Mouse (Mus musculus) forebrain, embryonic 12.5 days (tissue): Measurements from ENCODE around the gene Usp54. TPM values are rescaled to one million over a fixed set of nuclear protein-coding genes. Genes with fewer than 3 reads are reported as not detected.

Experiments
- ATAC-seq: fragments of 200-750 bp; cut with Nextera tagmentation; 2 replicates; pipeline ENCODE4 v1.8.0; 2017; ENCODE audit warnings: moderate TSS enrichment; ENCODE audit not compliant: low FRiP score
- H3K27ac ChIP-seq: fragments of 300-500 bp; sonication (generic); 2 replicates; pipeline ENCODE4 v1.5.1; 2016; ENCODE audit warnings: mild to moderate bottlenecking
- H3K27me3 ChIP-seq: fragments of 300-500 bp; sonication (generic); 2 replicates; pipeline ENCODE4 v1.6.1; 2016; ENCODE audit warnings: mild to moderate bottlenecking
- H3K36me3 ChIP-seq: fragments of 300-500 bp; sonication (generic); replicated peaks from 2 replicates; pipeline ENCODE4 v1.6.1; 2016; ENCODE audit warnings: mild to moderate bottlenecking
- H3K4me1 ChIP-seq: fragments of 300-500 bp; sonication (generic); 2 replicates; pipeline ENCODE4 v1.6.1; 2016
- H3K4me2 ChIP-seq: fragments of 300-500 bp; sonication (generic); 2 replicates; pipeline ENCODE4 v1.6.1; 2016; ENCODE audit warnings: mild to moderate bottlenecking, moderate library complexity
- H3K4me3 ChIP-seq: fragments of 300-500 bp; sonication (generic); replicated peaks from 2 replicates; pipeline ENCODE4 v1.5.1; 2016; ENCODE audit warnings: mild to moderate bottlenecking
- H3K9ac ChIP-seq: fragments of 300-500 bp; sonication (generic); 2 replicates; pipeline ENCODE4 v1.6.1; 2016; ENCODE audit warnings: mild to moderate bottlenecking
- H3K9me3 ChIP-seq: fragments of 300-500 bp; sonication (generic); 2 replicates; pipeline ENCODE4 v1.6.1; 2016
- WGBS: fragments of 180-500 bp; shearing (Covaris S2); methylation state at CpG from one replicate; pipeline ENCODE4 v1.1.7; 2016; 5-methylcytosine and 5-hydroxymethylcytosine counted together
- polyA plus RNA-seq: library from polyadenylated mRNA; unstranded; fragments of >200 nt; fragmentation: Nextera tagmentation; extraction: Ambion mirVana; gene quantifications from 2 replicates; pipeline ENCODE4 v1.2.1, GENCODE M21; 2016

The Usp54 gene
- polyA plus RNA-seq, 1 experiment from 2014 or later = 15.8 TPM

DNA sequence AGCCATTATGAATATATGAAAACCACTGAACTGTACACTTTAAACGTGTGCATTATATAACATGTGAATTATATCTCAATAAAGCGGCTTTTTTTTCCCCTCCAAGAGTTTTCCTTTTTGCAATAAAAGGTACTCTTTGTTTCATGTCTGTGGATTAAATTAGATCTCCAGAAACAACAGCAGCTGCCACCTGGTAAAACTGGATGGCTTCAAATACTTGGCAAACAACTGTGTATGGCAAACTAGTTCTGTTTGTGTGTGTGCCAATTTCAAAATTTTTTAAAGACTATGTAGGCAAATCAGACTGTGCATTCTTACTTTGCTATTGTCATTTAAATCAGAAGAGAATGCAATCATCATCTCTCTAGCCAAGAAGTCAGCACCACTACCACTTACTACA is 19.0 kb downstream of the Usp54 start:
- 91% methylated on average over 2 of the region's 2 CpGs for WGBS
- Histone ChIP-seq H3K27me3 (no peaks in the 10 kb centered on the region), H3K4me1 (0 out of 2 replicates have a peak, but pooled peaks cover 1% of the 10 kb centered on the region), H3K27ac (no peak overlapping the region), H3K4me3 (no peak overlapping the region), H3K36me3 (no peaks in the 10 kb centered on the region), H3K9me3 (no peaks in the 10 kb centered on the region), H3K4me2 (no peak overlapping the region), H3K9ac (no peak overlapping the region)
- no peak for ATAC-seq

DNA sequence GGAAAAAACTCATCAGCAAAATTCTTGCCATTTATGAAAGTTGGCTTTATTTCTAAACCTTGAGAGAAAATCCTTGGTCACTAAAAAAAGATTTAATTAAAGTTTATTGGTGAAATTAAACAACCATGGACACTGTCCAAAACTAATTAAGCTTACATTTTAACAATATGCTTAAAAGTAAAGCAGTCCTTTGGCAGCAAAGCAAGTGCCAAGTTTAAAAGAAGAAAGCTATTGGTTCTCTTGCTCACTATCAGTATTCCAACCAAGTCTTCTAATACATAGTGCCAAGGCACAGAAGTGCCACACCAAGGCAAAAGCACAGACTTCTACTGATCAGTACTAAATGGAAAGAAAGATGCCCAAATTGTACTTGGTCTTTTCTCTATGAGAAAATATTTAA is 21.7 kb downstream of the Usp54 start:
- ATAC-seq = no peak
- no peaks in the 10 kb centered on the region for H3K9me3 ChIP-seq
- H3K9ac ChIP-seq = no peak overlapping the region
- H3K36me3 ChIP-seq = no peaks in the 10 kb centered on the region
- H3K4me2 ChIP-seq = no peak overlapping the region
- H3K4me3 ChIP-seq = no peak overlapping the region
- H3K27me3 ChIP-seq = no peaks in the 10 kb centered on the region
- 0 out of 2 replicates have a peak, but pooled peaks cover 6% of the 10 kb centered on the region for H3K4me1 ChIP-seq
- no peak overlapping the region for H3K27ac ChIP-seq

DNA sequence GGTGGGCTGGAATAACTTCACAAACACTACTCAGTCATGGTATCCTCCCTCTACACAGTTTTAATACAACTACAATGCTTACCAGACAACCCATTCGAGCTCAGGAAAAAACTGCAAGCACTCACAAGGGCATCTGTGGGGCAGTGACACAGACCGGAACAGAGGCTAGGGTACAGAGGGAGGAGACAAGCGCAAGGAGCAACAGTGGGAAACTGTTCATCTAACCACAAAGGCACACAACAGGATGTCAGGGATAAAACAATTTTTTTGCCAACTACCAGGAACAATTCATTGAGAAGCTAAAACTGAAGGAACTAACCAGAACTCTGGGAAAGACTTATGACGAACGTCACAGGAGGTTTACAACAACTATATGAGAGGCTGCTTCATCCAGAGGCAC is 22.7 kb downstream of the Usp54 start:
- Histone ChIP-seq H3K27me3 (no peaks in the 10 kb centered on the region), H3K27ac (no peak overlapping the region), H3K4me1 (0 out of 2 replicates have a peak, but pooled peaks cover 6% of the 10 kb centered on the region), H3K4me2 (no peak overlapping the region), H3K36me3 (no peaks in the 10 kb centered on the region), H3K9me3 (no peaks in the 10 kb centered on the region), H3K9ac (no peak overlapping the region), H3K4me3 (no peak overlapping the region)
- WGBS = 85% methylated on average over 5 of the region's 5 CpGs
- ATAC-seq = no peak

DNA sequence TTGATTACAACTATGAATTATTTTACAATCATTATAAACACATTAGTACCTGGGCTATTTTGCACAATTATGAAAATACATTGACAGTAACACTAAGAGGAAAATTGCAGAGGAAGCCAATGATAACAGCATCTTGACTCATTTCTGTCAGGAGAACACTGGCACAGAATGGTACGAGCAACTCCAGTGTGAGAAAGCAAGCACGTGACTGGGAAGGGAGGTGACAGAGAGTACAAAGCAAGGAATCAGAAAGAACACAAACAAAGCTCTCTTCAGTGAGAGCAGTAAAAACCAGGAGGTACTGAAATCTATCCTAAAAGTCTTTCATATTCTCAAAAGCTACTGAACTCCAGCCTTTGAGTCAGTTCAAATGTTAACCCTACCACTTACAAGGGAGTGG is 24.4 kb downstream of the Usp54 start:
- Histone ChIP-seq H3K27me3 (no peaks in the 10 kb centered on the region), H3K4me2 (no peak overlapping the region), H3K27ac (no peak overlapping the region), H3K36me3 (no peaks in the 10 kb centered on the region), H3K9ac (no peak overlapping the region), H3K4me3 (no peak overlapping the region), H3K9me3 (no peaks in the 10 kb centered on the region), H3K4me1 (0 out of 2 replicates have a peak, but pooled peaks cover 6% of the 10 kb centered on the region)
- 30% methylated on average over 2 of the region's 2 CpGs for WGBS
- no peak for ATAC-seq

GRCm38 (mm10) chr14:20615075-20615474 is 25.8 kb downstream of the Usp54 start:
- 0 out of 2 replicates have a peak, but pooled peaks cover 6% of the 10 kb centered on the region for H3K4me1 ChIP-seq
- H3K27ac ChIP-seq = no peak overlapping the region
- WGBS = 100% methylated on average over 2 of the region's 2 CpGs

DNA sequence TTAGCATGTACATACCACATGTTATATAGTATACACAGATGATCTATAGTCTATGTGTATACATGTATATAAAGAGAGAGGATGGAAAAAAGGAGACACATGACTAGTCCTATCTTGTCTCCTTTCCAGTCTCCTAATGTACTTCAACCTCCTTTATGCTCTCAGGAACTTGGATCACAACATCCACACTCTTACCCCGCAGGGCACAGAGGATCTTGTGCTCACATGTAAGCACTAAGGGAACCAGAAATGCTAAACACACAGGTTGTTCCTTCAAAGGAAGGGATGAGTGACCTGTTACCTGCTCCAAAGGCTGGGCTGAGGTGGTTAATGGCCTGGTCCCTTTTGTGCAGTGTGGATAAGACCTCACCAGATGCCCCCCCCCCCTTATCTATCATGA is 28.0 kb downstream of the Usp54 start:
- H3K9ac ChIP-seq = no peak overlapping the region
- H3K9me3 ChIP-seq = no peaks in the 10 kb centered on the region
- 97% methylated on average over 1 of the region's 1 CpGs for WGBS
- no peaks in the 10 kb centered on the region for H3K36me3 ChIP-seq
- H3K4me1 ChIP-seq = 0 out of 2 replicates have a peak, but pooled peaks cover 6% of the 10 kb centered on the region
- H3K27ac ChIP-seq = no peak overlapping the region
- no peak overlapping the region for H3K4me2 ChIP-seq
- ATAC-seq = no peak
- H3K4me3 ChIP-seq = no peak overlapping the region
- no peaks in the 10 kb centered on the region for H3K27me3 ChIP-seq

More at GRCm38 (mm10) chr14:20615075-20615474, 25.8 kb downstream of the Usp54 start:
- ATAC-seq = no peak
- H3K27me3 ChIP-seq = no peaks in the 10 kb centered on the region
- no peak overlapping the region for H3K4me2 ChIP-seq
- H3K9ac ChIP-seq = no peak overlapping the region
- no peak overlapping the region for H3K4me3 ChIP-seq
- H3K9me3 ChIP-seq = no peaks in the 10 kb centered on the region
- H3K36me3 ChIP-seq = no peaks in the 10 kb centered on the region

DNA sequence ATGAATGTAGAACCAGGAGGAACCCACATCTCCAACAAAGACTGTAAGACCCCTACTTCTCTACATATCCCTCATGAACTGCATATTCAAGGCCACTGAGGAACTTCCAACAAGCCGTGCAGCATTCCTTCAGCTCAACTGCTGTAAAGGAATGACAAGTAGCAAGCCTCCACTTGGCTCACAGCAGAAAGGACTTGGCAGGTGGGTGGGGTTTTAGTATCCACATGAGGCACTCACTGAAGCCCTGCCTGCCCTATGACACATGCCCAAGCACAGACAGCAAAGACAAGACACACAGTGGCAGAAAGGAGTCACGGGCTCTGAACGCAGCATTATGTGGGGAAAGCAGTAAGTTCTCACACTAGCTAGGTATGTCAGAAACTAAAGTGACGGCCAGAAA is 30.7 kb downstream of the Usp54 start:
- Histone ChIP-seq H3K4me2 (no peak overlapping the region), H3K4me1 (no peaks in the 10 kb centered on the region), H3K36me3 (peaks cover 14% of the 10 kb centered on the region), H3K27me3 (no peaks in the 10 kb centered on the region), H3K9me3 (no peaks in the 10 kb centered on the region), H3K27ac (no peak overlapping the region), H3K4me3 (no peak overlapping the region), H3K9ac (no peak overlapping the region)
- 93% methylated on average over 4 of the region's 4 CpGs for WGBS
- no peak for ATAC-seq

GRCm38 (mm10) chr14:20609519-20609918 is 31.3 kb downstream of the Usp54 start:
- no peaks in the 10 kb centered on the region for H3K27me3 ChIP-seq
- no peak overlapping the region for H3K4me3 ChIP-seq
- peaks cover 14% of the 10 kb centered on the region for H3K36me3 ChIP-seq
- H3K9ac ChIP-seq = no peak overlapping the region
- no peaks in the 10 kb centered on the region for H3K4me1 ChIP-seq
- H3K27ac ChIP-seq = no peak overlapping the region
- H3K9me3 ChIP-seq = no peaks in the 10 kb centered on the region
- H3K4me2 ChIP-seq = no peak overlapping the region
- ATAC-seq = no peak
- WGBS = 94% methylated on average over 3 of the region's 3 CpGs

- no peak for ATAC-seq
- Histone ChIP-seq H3K27ac (no peak overlapping the region), H3K9ac (no peak overlapping the region), H3K4me3 (no peak overlapping the region), H3K9me3 (no peaks in the 10 kb centered on the region), H3K4me2 (no peak overlapping the region), H3K4me1 (no peaks in the 10 kb centered on the region), H3K27me3 (no peaks in the 10 kb centered on the region), H3K36me3 (peaks cover 14% of the 10 kb centered on the region)
- 85% methylated on average over 9 of the region's 9 CpGs for WGBS
These were observed 33.3 kb downstream of the Usp54 start for GRCm38 (mm10) chr14:20607396-20608126.

GRCm38 (mm10) chr14:20601287-20601686 is 39.6 kb downstream of the Usp54 start:
- Histone ChIP-seq H3K4me2 (no peak overlapping the region), H3K27me3 (no peaks in the 10 kb centered on the region), H3K4me1 (peaks cover under 1% of the 10 kb centered on the region; the same call in 1 of the 2 replicates), H3K9ac (no peak overlapping the region), H3K9me3 (no peaks in the 10 kb centered on the region), H3K4me3 (no peak overlapping the region), H3K27ac (no peak overlapping the region), H3K36me3 (peaks cover 2% of the 10 kb centered on the region)
- no peak for ATAC-seq
- 100% methylated on average over 1 of the region's 1 CpGs for WGBS

DNA sequence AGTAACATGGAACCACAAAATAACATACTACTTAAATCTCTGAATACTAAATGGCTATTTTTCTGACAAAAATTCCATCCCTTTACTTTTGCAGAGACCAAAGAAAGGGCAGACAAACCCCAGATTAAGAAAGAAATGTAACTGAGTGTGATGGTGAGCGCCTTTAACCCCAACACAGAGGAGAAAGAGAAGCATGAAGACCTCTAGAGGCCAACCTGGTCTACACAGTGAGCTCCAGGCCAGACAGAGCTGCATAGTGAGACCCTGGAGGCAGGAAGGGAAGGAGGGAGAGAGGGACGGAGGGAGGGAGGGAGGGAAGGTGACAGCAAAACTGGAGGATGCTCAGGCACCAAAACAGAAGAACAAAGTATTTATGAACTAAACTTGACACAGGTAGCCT is 40.7 kb downstream of the Usp54 start:
- WGBS = 67% methylated on average over 2 of the region's 2 CpGs

GRCm38 (mm10) chr14:20599542-20599941 is 41.3 kb downstream of the Usp54 start:
- Histone ChIP-seq H3K27me3 (no peaks in the 10 kb centered on the region), H3K36me3 (no peaks in the 10 kb centered on the region), H3K4me3 (no peak overlapping the region), H3K9ac (no peak overlapping the region), H3K4me2 (no peak overlapping the region), H3K27ac (no peak overlapping the region), H3K4me1 (peaks cover 11% of the 10 kb centered on the region), H3K9me3 (no peaks in the 10 kb centered on the region)
- WGBS = 92% methylated on average over 2 of the region's 2 CpGs
- no peak for ATAC-seq

More for the DNA sequence above, 40.7 kb downstream of the Usp54 start:
- ATAC-seq = no peak
- H3K9me3 ChIP-seq = no peaks in the 10 kb centered on the region
- no peak overlapping the region for H3K4me3 ChIP-seq
- H3K9ac ChIP-seq = no peak overlapping the region
- H3K27me3 ChIP-seq = no peaks in the 10 kb centered on the region
- H3K27ac ChIP-seq = no peak overlapping the region
- no peak overlapping the region for H3K4me2 ChIP-seq
- peaks cover 11% of the 10 kb centered on the region for H3K4me1 ChIP-seq
- H3K36me3 ChIP-seq = no peaks in the 10 kb centered on the region

DNA sequence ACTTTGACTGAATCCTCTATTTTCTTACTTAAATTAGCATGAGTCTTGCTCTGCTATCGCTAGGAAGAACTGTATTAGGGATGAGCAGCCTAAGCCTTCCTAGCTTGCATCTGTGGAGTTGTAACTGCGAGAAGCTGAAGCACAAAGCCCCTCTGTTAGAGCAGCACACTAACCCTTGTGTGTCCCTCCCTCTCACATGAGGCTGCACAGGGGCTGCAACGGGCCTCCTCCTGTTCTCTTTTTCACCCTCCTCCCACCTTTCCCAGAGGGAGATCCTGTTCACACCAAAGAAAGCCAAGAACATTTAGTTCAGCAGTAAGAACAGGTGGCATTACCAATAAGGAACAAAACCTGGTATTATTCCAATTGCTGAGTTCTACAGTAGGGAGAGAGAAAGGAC is 45.1 kb downstream of the Usp54 start:
- Histone ChIP-seq H3K36me3 (no peaks in the 10 kb centered on the region), H3K27ac (0 out of 2 replicates have a peak overlapping the region, but pooled peaks have one; percentile 31), H3K9ac (0 out of 2 replicates have a peak overlapping the region, but pooled peaks have one; percentile 7), H3K4me2 (no peak overlapping the region), H3K4me1 (peaks cover 11% of the 10 kb centered on the region), H3K9me3 (no peaks in the 10 kb centered on the region), H3K4me3 (no peak overlapping the region), H3K27me3 (no peaks in the 10 kb centered on the region)
- 12% methylated on average over 3 of the region's 3 CpGs for WGBS
- no peak for ATAC-seq
